Mouse (Mus musculus) midbrain, postnatal 0 days (tissue): ENCODE measurements around the gene Hoxd9. TPM values are rescaled to one million over a fixed set of nuclear protein-coding genes. Genes with fewer than 3 reads are reported as not detected.

Source experiments
- ATAC-seq: fragments of 200-750 bp; cut with Nextera tagmentation; 2 replicates; pipeline ENCODE4 v1.8.0; 2017; ENCODE audit warnings: moderate number of reproducible peaks, mild to moderate bottlenecking, moderate TSS enrichment, moderate library complexity; ENCODE audit not compliant: low FRiP score
- DNase-seq: peaks from one replicate; pipeline ENCODE4 v3.0.0-alpha.2; 2015; ENCODE audit warnings: low spot score
- H3K27ac ChIP-seq: fragments of 300-500 bp; sonication (generic); 2 replicates; pipeline ENCODE4 v1.5.1; 2014; ENCODE audit warnings: low read depth, mild to moderate bottlenecking, low read length, mixed read lengths
- H3K27me3 ChIP-seq: fragments of 300-500 bp; sonication (generic); 2 replicates; pipeline ENCODE4 v1.6.1; 2014; ENCODE audit warnings: low read length, control low read depth, mixed read lengths; ENCODE audit not compliant: insufficient read depth
- H3K36me3 ChIP-seq: fragments of 300-500 bp; sonication (generic); 2 replicates; pipeline ENCODE4 v1.6.1; 2014; ENCODE audit warnings: low read length, control low read depth, mixed read lengths; ENCODE audit not compliant: insufficient read depth
- H3K4me1 ChIP-seq: fragments of 300-500 bp; sonication (generic); 2 replicates; pipeline ENCODE4 v1.6.1; 2014; ENCODE audit warnings: mild to moderate bottlenecking, control low read depth, antibody characterized with exemption, low read length, mixed read lengths; ENCODE audit not compliant: insufficient read depth
- H3K4me2 ChIP-seq: fragments of 300-500 bp; sonication (generic); 2 replicates; pipeline ENCODE4 v1.6.1; 2014; ENCODE audit warnings: low read depth, mild to moderate bottlenecking, low read length, mixed read lengths; ENCODE audit not compliant: poor library complexity, severe bottlenecking
- H3K4me3 ChIP-seq: fragments of 300-500 bp; sonication (generic); 2 replicates; pipeline ENCODE4 v1.5.1; 2014; ENCODE audit warnings: low read depth, mild to moderate bottlenecking, low read length, moderate library complexity
- H3K9ac ChIP-seq: fragments of 300-500 bp; sonication (generic); replicated peaks from 2 replicates; pipeline ENCODE4 v1.6.1; 2014; ENCODE audit warnings: mild to moderate bottlenecking, low read length, moderate library complexity, mixed read lengths; ENCODE audit not compliant: poor library complexity, severe bottlenecking
- H3K9me3 ChIP-seq: fragments of 300-500 bp; sonication (generic); 2 replicates; pipeline ENCODE4 v1.6.1; 2016; ENCODE audit warnings: low read length, control low read depth
- CTCF ChIP-seq: IDR thresholded peaks from 2 replicates; pipeline ENCODE4 v1.5.1; 2016; ENCODE audit warnings: antibody characterized with exemption, mild to moderate bottlenecking
- WGBS: fragments of 180-500 bp; shearing (Covaris S2); extraction: QIAGEN DNeasy Blood & Tissue Kit; methylation state at CpG from one replicate; pipeline ENCODE4 v1.1.7; 2014; 5-methylcytosine and 5-hydroxymethylcytosine counted together
- polyA plus RNA-seq: library from polyadenylated mRNA; unstranded; fragments of >200 nt; fragmentation: Nextera tagmentation; extraction: Ambion mirVana; gene quantifications from 2 replicates; pipeline ENCODE4 v1.2.1, GENCODE M21; 2015
- total RNA-seq: library from RNA; depleted of rRNA; stranded (reverse); fragments of >200 nt; gene quantifications from 2 replicates; pipeline ENCODE4 v1.2.3, GENCODE M21; 2014

The Hoxd9 gene
- total and polyA plus RNA-seq, 2 experiments from 2014 or later: not detected

DNA sequence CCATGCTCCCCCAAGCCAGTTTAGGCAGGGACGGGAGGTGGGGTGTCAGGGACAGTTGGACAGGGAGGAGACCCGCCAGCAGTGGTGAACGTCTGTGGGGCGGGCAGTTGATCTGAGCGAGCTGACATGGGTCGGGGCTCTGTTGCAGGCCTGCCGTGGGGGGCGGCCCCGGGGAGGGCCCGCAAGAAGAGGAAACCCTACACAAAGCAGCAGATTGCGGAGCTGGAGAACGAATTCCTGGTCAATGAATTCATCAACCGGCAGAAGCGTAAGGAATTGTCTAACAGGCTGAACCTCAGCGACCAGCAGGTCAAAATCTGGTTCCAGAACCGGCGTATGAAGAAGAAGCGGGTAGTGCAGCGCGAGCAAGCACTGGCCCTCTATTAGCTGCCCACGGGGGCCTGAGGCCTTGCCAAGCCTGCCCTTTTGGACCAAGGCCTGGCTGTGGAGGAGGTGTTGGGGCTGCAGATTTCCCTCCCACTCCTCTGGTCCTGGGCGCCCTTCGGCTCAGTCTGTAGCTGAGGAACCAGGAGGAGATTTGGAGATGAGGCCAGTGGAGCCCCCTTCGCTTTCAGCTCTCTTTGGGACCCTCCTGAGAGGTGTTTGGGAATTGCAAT lies 21.8 kb upstream of the Hoxd9 start:
- 3% methylated on average over 24 of the region's 24 CpGs for WGBS
- H3K9ac ChIP-seq: no peak overlapping the region
- H3K27ac ChIP-seq: no peak overlapping the region
- H3K4me3 ChIP-seq: no peak overlapping the region
- no peak for ATAC-seq
- TF ChIP-seq CTCF: no peak
- DNase-seq: no peak
- H3K4me2 ChIP-seq: no peak overlapping the region
- no peaks in the 10 kb centered on the region for H3K36me3 ChIP-seq
- H3K27me3 ChIP-seq: peaks cover 93% of the 10 kb centered on the region
- H3K9me3 ChIP-seq: no peaks in the 10 kb centered on the region
- H3K4me1 ChIP-seq: no peaks in the 10 kb centered on the region

DNA sequence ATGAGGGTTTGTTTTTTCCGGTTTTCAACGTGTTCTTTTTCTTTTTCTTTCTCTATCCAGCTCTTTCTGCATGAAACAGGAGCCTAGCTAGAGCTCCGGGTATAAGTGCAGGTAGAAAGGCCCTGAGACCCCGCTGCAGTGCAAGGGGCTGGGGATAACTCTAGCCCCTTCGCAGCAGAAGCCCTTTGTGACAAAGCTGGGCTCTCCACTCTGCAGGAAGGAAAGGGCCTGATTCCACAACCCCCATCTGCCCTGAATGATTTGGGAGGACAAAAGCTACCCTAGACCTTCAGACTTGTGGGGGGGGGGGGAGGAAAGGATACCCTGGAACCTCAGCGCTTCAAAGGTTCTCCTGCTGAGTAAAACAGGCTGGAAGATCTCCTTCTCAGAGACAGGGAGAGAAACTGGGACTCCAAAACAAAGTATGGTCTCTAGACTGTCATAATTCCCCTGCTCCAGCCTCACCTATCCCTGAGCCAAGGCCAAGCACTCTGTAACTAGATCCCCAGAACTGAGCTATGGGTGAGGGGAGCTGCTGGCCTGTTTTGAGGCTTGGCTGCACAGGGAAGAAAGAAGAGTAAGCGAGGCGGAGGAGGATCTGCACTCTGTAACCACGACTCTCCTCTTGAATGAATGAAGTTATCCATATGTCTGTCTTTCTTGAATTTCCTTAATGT lies 21.0 kb upstream of the Hoxd9 start:
- ATAC-seq: no peak
- no peak for TF ChIP-seq CTCF
- WGBS: 1% methylated on average over 9 of the region's 9 CpGs

DNA sequence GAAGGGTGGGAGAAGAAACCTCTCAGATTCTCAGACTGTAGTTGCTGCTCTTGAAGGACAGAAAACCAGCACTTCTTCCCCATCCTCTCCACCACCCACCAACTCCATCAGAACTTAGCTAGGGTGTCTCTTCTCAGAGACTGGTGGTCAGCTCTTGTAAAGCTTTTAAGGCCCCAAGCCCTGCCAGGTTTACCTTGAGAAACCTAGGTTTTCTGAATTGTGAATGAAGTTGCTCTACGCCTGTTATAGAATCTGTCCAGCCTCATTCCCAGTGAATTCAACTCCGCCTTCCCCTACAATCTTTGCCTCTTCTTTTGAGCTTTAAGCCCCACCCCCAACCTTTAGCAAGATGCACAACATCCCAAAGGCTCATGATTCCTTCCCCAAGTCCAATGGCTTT lies 20.4 kb upstream of the Hoxd9 start:
- no peak overlapping the region for H3K4me3 ChIP-seq
- ATAC-seq: no peak

More for the DNA sequence above, 21.0 kb upstream of the Hoxd9 start:
- Histone ChIP-seq H3K4me3 (no peak overlapping the region), H3K27ac (no peak overlapping the region), H3K27me3 (peaks cover 98% of the 10 kb centered on the region), H3K4me1 (no peaks in the 10 kb centered on the region), H3K9me3 (no peaks in the 10 kb centered on the region), H3K9ac (no peak overlapping the region), H3K36me3 (no peaks in the 10 kb centered on the region), H3K4me2 (no peak overlapping the region)
- DNase-seq: no peak

DNA sequence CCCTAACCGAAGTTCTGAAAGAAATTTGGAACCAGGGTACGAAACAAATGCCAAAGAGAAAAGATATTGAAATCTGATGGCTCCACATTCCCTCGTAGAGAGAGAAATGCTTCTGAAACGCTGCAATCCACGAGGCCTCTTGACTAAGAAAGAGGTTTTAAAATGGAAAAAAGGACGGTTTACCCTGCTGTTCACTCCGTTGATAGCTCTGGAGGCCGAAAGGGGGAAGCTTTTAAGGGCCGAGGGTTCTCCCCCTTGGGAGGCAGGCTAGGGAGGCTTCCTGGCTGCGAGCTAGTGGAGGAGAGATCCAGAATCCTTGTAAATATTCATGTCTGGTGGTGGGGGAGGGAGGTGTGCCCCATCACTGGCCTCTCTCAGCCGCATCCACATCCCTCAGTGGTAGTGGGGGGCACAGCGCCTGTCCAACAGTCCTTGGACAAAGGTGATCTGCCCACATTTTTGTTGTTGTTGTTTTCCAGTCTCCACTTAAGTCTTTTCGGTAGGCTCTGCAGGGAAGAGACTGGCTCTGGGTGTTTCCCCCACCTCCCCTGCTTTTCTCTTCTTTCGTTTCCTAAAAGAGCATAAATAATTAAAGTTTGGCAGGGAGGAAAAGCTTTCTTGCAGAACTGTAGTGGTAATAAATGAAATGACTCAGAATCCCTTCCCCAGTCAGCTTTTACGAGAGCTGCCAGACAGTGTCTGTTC lies 18.5 kb upstream of the Hoxd9 start, which contains the start of gene Hoxd11:
Hoxd11 (plus strand) TSS at position 667 of the 705 bp plus-strand sequence.
- H3K4me3 ChIP-seq: no peak within 1 kb of the TSS
- DNase-seq (no peak), ATAC-seq (no peak)
- 2% methylated on average over 15 of the region's 15 CpGs for WGBS
- H3K27ac ChIP-seq: no peak within 1 kb of the TSS
- no peak for TF ChIP-seq CTCF
- H3K4me1 ChIP-seq: no peaks in the 10 kb centered on the region
- no peak within 1 kb of the TSS for H3K4me2 ChIP-seq
- no peak within 1 kb of the TSS for H3K9ac ChIP-seq
- H3K36me3 ChIP-seq: no peaks in the 10 kb centered on the region
- peaks cover 99% of the 10 kb centered on the region for H3K27me3 ChIP-seq
- H3K9me3 ChIP-seq: no peaks in the 10 kb centered on the region

More for the DNA sequence above, 20.4 kb upstream of the Hoxd9 start:
- 17% methylated on average over 2 of the region's 2 CpGs for WGBS
- no peak for TF ChIP-seq CTCF
- no peaks in the 10 kb centered on the region for H3K36me3 ChIP-seq
- H3K4me2 ChIP-seq: no peak overlapping the region
- no peak overlapping the region for H3K9ac ChIP-seq
- H3K27ac ChIP-seq: no peak overlapping the region
- no peak for DNase-seq
- H3K27me3 ChIP-seq: peaks cover 98% of the 10 kb centered on the region
- no peaks in the 10 kb centered on the region for H3K9me3 ChIP-seq
- no peaks in the 10 kb centered on the region for H3K4me1 ChIP-seq

DNA sequence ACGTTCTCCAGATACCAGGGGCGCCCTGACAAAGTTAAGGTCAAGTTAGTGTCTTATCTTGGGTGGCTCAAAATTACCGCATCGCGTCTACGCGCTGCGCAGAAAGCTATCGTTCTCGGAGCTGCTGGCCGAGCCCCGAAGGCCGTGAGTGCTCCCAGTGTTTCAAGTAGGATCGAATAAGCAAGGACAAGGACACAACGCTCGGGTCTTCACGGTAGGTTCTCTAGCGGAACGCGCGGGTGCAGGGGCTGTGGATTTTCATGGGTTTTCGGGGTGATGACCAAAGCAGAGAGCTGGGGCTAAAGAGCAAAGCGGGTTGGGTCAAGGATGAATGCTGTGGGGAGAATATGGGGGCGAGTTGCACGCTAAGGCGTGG lies 17.9 kb upstream of the Hoxd9 start:
- Histone ChIP-seq H3K9me3 (no peaks in the 10 kb centered on the region), H3K27ac (no peak overlapping the region), H3K4me2 (no peak overlapping the region), H3K36me3 (no peaks in the 10 kb centered on the region), H3K4me1 (no peaks in the 10 kb centered on the region), H3K27me3 (peaks cover 99% of the 10 kb centered on the region), H3K9ac (no peak overlapping the region), H3K4me3 (no peak overlapping the region)
- DNase-seq: no peak
- no peak for TF ChIP-seq CTCF
- no peak for ATAC-seq
- WGBS: under 1% methylated on average over 26 of the region's 26 CpGs

DNA sequence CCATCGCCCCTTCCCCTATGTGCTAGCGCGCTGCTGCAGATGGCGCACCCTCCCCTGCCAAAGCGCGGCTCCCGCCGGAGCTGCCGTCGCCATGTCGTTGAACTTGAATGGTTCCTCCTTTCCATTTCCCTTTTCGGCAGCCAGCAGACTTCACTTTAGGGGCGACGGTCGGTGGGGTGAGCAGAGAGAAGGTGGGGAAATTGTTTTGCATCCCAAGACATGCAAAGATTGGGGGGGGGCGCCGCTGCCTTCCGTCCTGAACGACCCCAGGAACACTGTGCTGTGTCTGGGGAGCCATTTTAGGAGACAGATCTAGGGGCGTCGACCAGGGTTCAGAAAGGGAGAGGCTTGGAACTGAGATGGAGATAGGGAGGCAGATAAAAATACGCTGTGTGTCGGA lies 17.5 kb upstream of the Hoxd9 start:
- DNase-seq (no peak), ATAC-seq (no peak)
- H3K27ac ChIP-seq: no peak overlapping the region
- no peaks in the 10 kb centered on the region for H3K36me3 ChIP-seq
- no peak for TF ChIP-seq CTCF
- no peak overlapping the region for H3K9ac ChIP-seq
- H3K27me3 ChIP-seq: peaks cover 99% of the 10 kb centered on the region
- under 1% methylated on average over 23 of the region's 23 CpGs for WGBS
- H3K9me3 ChIP-seq: no peaks in the 10 kb centered on the region
- H3K4me2 ChIP-seq: no peak overlapping the region
- H3K4me1 ChIP-seq: no peaks in the 10 kb centered on the region
- no peak overlapping the region for H3K4me3 ChIP-seq
